Mouse (Mus musculus): ENCODE results near the gene Pld6.

- no peak for TF ChIP-seq POLR2A (IDR thresholded peaks at IDR 0.05; ENCODE audit: insufficient read depth, low read depth, low read length)
- no peak for TF ChIP-seq CTCF (IDR thresholded peaks at IDR 0.05; ENCODE audit: insufficient read depth, low read depth, low read length)
Observed at GRCm38 (mm10) chr11:59787199-59787781, at the start of gene Pld6.

Measured in olfactory bulb, adult 2 months (tissue).